Mouse (Mus musculus): ENCODE data around the gene Lmx1a.

Gene Lmx1a

GRCm38 (mm10) chr1:167689232-167689261, at the start of gene Lmx1a:
Lmx1a (plus strand) TSS chr1:167689237.
- no peak for DNase-seq (ENCODE audit: low spot score)

GRCm38 (mm10) chr1:167644866-167645537, 44.0 kb upstream of the Lmx1a start:
- DNase-seq (ENCODE audit: low spot score) = peak; percentile 62

DNA sequence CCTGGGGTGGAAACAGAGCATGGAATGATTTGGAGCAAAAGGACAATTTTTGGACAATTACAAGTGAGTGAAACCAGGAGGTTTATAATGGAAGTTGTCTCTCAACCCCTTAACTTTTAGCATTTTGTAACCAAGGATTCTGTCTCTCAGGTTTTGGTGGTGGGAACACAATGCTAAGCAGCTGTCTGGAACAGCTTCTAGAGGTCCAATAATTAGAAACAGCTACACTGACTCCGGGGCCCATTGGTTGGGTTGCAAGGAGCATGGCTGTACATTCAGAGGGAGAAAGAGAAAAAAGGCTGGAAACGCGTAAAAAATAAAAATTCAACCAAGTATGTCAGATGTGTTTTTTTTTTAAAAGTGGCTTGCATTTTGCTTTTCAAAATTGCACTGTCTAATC, 40.4 kb upstream of the Lmx1a start:
- DNase-seq (ENCODE audit: low spot score) = no peak

DNA sequence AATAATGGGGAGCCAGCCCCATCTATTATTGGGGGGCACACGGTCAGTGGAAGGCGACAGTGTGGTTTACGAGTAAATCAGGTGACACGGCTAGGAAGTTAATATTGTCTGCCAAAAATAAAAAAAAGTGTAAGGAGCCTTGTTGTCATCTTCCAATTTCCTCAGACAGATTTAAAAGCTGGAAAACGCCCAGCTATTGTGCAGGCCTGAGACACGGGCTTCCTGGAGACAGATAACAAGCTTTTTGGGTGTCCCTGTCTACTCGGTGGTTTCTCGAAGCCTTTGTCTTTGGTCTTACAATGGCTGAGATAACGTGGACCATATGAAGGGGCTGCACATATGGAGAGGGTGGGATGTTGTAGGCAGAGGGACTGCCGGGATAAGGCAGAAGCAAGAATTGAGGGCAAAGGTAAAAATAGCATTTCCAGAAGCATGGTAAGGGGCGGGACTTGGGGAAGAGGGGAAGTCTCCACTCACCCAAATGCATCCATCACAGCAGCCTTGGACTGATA, 39.9 kb upstream of the Lmx1a start:
- DNase-seq (ENCODE audit: low spot score) = no peak

- DNase-seq (ENCODE audit: low spot score) = no peak
Observed at GRCm38 (mm10) chr1:167652336-167652735, 36.7 kb upstream of the Lmx1a start.

- DNase-seq (ENCODE audit: low spot score) = no peak
Observed at GRCm38 (mm10) chr1:167659065-167659464, 30.0 kb upstream of the Lmx1a start.

DNA sequence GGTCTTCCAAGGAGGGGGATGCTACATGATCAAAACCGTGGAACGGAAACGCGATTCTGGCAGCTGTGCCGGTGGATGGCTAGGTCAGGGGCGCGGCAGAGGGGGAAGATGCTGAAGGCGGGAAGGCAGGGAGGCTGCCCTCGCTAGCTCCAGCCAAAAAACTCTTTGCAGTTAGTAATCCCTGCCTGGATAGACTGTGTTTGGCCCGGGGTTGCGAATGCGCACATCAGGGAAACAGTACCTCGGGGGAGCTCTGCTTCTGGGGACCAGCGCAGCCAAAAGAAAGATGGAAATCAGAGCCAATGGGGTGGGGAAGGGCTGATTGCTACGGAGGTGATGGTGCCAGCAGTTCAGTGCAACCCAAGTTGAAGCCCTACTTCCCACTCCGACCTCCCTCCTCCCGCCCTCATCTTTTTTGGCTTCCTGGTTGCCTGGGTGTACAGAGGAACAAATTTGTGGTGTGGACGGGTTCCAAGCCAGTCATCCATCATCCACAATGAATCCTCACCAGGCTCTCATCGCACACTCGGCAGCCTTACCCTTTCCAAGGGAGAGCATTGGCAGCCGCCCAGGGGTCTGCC, 28.4 kb upstream of the Lmx1a start:
- DNase-seq (ENCODE audit: low spot score) = no peak

DNA sequence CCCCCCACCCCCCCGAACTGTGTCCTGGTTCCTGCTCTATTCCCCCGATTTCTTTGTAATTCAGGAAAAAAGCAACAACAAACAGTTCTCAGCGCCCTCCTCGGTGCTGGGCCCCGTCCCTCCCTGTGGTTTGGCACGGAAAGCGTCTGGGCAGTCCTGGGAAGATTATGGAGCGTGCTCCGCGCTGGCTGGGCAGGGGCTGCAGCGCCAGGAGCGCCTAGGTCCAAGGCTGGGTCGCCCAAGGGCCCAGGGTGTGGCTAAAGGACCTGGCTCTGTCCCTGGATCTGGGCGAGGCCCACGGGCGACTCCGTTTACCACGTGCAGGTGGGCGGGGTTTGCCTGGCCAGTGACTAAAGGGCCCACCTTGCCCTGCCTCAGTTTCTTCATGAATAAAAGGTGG, 27.9 kb upstream of the Lmx1a start:
- no peak for DNase-seq (ENCODE audit: low spot score)

- DNase-seq (ENCODE audit: low spot score) = no peak
Observed at GRCm38 (mm10) chr1:167663136-167663535, 25.9 kb upstream of the Lmx1a start.

DNA sequence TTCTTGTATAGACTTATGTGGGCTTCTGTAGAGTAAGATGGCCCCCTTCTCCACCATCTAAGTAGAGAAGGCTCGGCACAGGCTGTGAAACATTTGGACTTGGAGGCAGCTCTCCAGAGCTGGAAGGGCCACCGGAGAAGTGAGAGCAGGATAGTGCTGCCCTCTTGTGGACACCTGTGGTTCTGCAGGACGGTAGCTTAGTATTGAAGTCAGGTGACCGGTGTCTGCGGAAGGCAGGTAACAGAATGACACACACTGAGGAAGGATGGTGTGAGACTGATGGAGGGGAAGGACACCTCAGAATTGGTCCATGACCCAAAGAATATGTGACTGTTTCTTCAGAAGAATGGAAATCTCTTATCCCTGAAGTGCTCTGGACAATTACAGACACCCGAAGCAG, 19.2 kb upstream of the Lmx1a start:
- DNase-seq (ENCODE audit: low spot score) = no peak

- DNase-seq (ENCODE audit: low spot score) = no peak
Observed at GRCm38 (mm10) chr1:167672433-167672987, 16.5 kb upstream of the Lmx1a start.

GRCm38 (mm10) chr1:167679061-167679460, 10.0 kb upstream of the Lmx1a start:
- DNase-seq (ENCODE audit: low spot score) = no peak

GRCm38 (mm10) chr1:167688001-167688346, 1.1 kb upstream of the Lmx1a start:
- DNase-seq (ENCODE audit: low spot score) = no peak

GRCm38 (mm10) chr1:167688347-167689231, 448 bp upstream of the Lmx1a start:
- no peak for DNase-seq (ENCODE audit: low spot score)

DNA sequence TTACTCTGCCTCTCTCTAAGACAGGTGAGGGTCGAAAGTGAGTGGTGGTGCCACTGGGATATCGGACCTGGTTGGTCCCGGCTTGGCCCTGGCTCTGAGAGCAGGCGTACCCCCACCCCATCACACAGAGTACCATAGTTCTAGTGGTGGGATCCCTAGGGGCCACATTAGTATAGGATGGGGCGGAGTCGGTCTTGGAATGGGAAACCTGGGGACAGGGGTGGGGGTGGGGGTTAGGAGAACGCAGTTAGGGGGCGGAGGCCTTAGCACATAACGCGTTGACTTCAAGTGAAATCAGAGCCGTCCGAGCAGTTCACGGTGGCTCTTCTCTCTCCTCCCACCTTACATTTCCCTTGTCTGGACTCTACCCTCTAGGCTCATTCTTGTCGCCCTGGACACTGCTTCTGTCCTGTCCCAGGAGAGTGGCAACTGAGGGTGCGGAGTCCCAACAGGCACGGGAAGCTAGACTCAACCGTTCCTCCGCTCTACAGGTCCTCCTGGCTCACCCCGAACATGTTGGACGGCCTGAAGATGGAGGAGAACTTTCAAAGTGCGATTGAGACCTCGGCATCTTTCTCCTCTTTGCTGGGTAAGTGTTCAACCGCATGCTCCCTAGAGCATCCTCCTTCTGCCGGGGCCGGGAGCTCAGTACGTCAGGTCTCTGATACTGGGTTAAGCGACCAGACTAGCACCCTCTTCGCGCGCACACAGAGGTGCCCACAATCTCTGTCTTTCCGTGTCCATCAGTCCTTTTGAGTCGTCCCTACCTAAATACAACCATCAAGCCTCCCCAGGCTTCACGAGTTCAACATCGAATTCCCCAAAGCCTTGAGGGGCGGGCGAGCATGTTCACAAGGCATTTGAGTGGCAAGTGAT, 463 bp downstream of the Lmx1a start:
- DNase-seq (ENCODE audit: low spot score) = no peak

DNA sequence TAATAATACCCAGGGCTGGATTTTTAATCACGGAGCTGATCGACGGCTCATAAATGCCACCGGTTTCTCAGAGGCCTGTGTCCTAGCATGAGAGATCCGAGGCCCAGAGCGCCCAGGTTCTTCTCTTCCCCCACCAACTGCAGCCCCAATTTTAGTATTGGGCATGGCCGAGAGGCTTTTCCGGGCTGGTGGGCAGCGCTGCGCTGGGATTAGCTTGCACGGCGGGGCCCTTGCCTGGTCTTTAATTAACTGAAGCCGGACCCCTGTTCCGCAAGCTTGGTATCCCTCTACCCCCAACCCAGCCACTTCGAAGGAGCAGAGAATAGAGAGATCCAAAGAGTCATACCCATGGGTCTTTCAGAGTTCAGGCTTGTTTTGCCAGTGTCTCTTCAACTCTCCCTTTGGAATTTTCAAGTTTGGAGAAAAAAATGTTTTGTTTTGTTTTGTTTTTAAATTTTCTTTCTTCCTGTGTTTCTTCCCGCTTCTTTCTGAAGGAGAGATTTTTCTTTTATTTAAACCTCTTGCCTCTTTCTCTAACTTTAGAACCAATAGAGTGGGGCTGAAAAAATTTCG, 1.2 kb downstream of the Lmx1a start:
- no peak for DNase-seq (ENCODE audit: low spot score)

- DNase-seq (ENCODE audit: low spot score) = no peak
Observed at GRCm38 (mm10) chr1:167690716-167691550, 1.9 kb downstream of the Lmx1a start.

DNA sequence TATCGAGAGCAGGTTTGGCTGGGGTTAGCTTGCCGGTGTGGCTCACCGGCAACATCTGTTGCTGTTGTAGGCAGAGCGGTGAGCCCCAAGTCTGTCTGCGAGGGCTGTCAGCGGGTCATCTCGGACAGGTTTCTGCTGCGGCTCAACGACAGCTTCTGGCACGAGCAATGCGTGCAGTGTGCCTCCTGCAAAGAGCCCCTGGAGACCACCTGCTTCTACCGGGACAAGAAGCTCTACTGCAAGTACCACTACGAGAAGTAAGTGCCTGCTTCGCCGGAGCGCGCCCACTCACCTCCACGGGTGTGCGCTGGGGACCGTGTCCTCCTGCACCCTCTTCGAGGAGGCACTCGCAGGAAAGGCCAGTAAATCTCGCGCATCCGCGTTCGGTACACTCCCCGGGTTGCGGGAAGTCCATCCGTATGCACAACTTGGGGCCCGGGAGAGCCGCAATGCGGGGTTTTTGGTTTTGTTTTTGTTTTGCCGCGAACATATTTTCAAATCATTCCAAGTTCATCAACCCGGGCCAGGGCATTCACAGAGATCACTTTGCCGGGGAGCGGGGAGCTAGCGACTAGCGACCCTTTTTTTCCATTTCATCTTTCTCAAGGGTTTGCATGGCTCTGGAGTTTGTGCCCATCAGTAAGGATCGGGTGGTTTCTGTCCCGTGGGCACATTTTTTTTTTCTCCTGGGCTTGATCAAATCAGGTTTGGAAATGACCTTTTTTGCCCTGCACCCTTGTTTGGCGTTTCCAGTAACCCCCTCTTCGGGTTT, 3.1 kb downstream of the Lmx1a start:
- no peak for DNase-seq (ENCODE audit: low spot score)

- no peak for DNase-seq (ENCODE audit: low spot score)
Observed at GRCm38 (mm10) chr1:167692683-167693045, 3.6 kb downstream of the Lmx1a start.

GRCm38 (mm10) chr1:167693499-167694240, 4.6 kb downstream of the Lmx1a start:
- DNase-seq (ENCODE audit: low spot score) = no peak

Measured in MN1 (cell line).